Mouse (Mus musculus) C2C12 (cell line): Measurements from ENCODE around the gene Snap47.

Experiments
- CTCF ChIP-seq: IDR thresholded peaks from one replicate; pipeline ENCODE4 v1.5.1; 2011; ENCODE audit not compliant: control insufficient read depth, insufficient read depth, insufficient read length
- MYOG ChIP-seq: IDR thresholded peaks from one replicate; pipeline ENCODE4 v1.6.1; 2011; ENCODE audit not compliant: control insufficient read depth, insufficient read length; ENCODE audit errors: extremely low read depth

GRCm38 (mm10) chr11:59379547-59379946, 71.4 kb downstream of the Snap47 start:
- no peak for TF ChIP-seq CTCF
- no peak for TF ChIP-seq MYOG
